Mouse (Mus musculus) testis, postnatal 14 days (tissue): ENCODE results near the gene Srpk2.
A peak's percentile ranks its signal among the peaks of the same experiment; 100 is the strongest.
"Not testable (repeated sequence)": the region's sequence is repeated elsewhere in the genome, so short reads cannot be mapped to it uniquely, and the experiment has no call there.

ENCODE experiments used
- DNase-seq: peaks from one replicate; pipeline ENCODE4 v3.0.0; 2021; ENCODE audit warnings: low spot score

Gene Srpk2

GRCm38 (mm10) chr5:23684517-23684916, at the start of gene Srpk2:
Gene Srpk2, minus strand, starts transcription at chr5:23684617.
- no peak for DNase-seq

- DNase-seq = no peak
Measured at GRCm38 (mm10) chr5:23721956-23722355, 37.5 kb upstream of the Srpk2 start.

- DNase-seq = no peak
Measured at GRCm38 (mm10) chr5:23718881-23719328, 34.5 kb upstream of the Srpk2 start.

GRCm38 (mm10) chr5:23718182-23718534, 33.7 kb upstream of the Srpk2 start:
- no peak for DNase-seq

- DNase-seq = no peak
Measured at GRCm38 (mm10) chr5:23717469-23718181, 33.2 kb upstream of the Srpk2 start.

- DNase-seq = no peak
Measured at GRCm38 (mm10) chr5:23713401-23714335, 29.3 kb upstream of the Srpk2 start.

- peak; percentile 75 for DNase-seq
Measured at GRCm38 (mm10) chr5:23712130-23713001, 27.9 kb upstream of the Srpk2 start.

- not testable (repeated sequence) for DNase-seq
Measured at GRCm38 (mm10) chr5:23711671-23712129, 27.3 kb upstream of the Srpk2 start.

- no peak for DNase-seq
Measured at GRCm38 (mm10) chr5:23711244-23711643, 26.8 kb upstream of the Srpk2 start.

- DNase-seq = no peak
Measured at GRCm38 (mm10) chr5:23709661-23710060, 25.2 kb upstream of the Srpk2 start.

- DNase-seq = not testable (repeated sequence)
Measured at GRCm38 (mm10) chr5:23706601-23707597, 22.5 kb upstream of the Srpk2 start.

GRCm38 (mm10) chr5:23697457-23697856, 13.0 kb upstream of the Srpk2 start:
- DNase-seq = no peak

- no peak for DNase-seq
Measured at GRCm38 (mm10) chr5:23683431-23683830, 986 bp downstream of the Srpk2 start.

- DNase-seq = no peak
Measured at GRCm38 (mm10) chr5:23679006-23679405, 5.4 kb downstream of the Srpk2 start.

GRCm38 (mm10) chr5:23677883-23678282, 6.5 kb downstream of the Srpk2 start:
- no peak for DNase-seq

- no peak for DNase-seq
Measured at GRCm38 (mm10) chr5:23677072-23677453, 7.4 kb downstream of the Srpk2 start.

GRCm38 (mm10) chr5:23676156-23677071, 8.0 kb downstream of the Srpk2 start:
- DNase-seq = peak; percentile 66

GRCm38 (mm10) chr5:23675499-23676155, 8.8 kb downstream of the Srpk2 start:
- DNase-seq = peak; percentile 81
